Mouse (Mus musculus) forebrain, embryonic 13.5 days (tissue): ENCODE results near the gene Pitx3. TPM values are rescaled to one million over a fixed set of nuclear protein-coding genes. Genes with fewer than 3 reads are reported as not detected.
"Not testable (repeated sequence)": the region's sequence is repeated elsewhere in the genome, so short reads cannot be mapped to it uniquely, and the experiment has no call there.

Experiments used
- ATAC-seq: fragments of 200-750 bp; cut with Nextera tagmentation; 2 replicates; pipeline ENCODE4 v1.8.0; 2017
- H3K27ac ChIP-seq: fragments of 300-500 bp; sonication (generic); 2 replicates; pipeline ENCODE4 v1.5.1; 2015; ENCODE audit warnings: inconsistent platforms, mild to moderate bottlenecking, moderate library complexity
- H3K27me3 ChIP-seq: fragments of 300-500 bp; sonication (generic); 2 replicates; pipeline ENCODE4 v1.6.1; 2015; ENCODE audit warnings: mild to moderate bottlenecking, inconsistent platforms
- H3K36me3 ChIP-seq: fragments of 300-500 bp; sonication (generic); 2 replicates; pipeline ENCODE4 v1.6.1; 2015; ENCODE audit warnings: mild to moderate bottlenecking, inconsistent platforms; ENCODE audit not compliant: poor library complexity, severe bottlenecking
- H3K4me1 ChIP-seq: fragments of 300-500 bp; sonication (generic); 2 replicates; pipeline ENCODE4 v1.6.1; 2015; ENCODE audit warnings: inconsistent platforms
- H3K4me2 ChIP-seq: fragments of 300-500 bp; sonication (generic); 2 replicates; pipeline ENCODE4 v1.6.1; 2015; ENCODE audit warnings: inconsistent platforms, mild to moderate bottlenecking, moderate library complexity
- H3K4me3 ChIP-seq: fragments of 300-500 bp; sonication (generic); 2 replicates; pipeline ENCODE4 v1.5.1; 2015; ENCODE audit warnings: mild to moderate bottlenecking, inconsistent platforms
- H3K9ac ChIP-seq: fragments of 300-500 bp; sonication (generic); 2 replicates; pipeline ENCODE4 v1.6.1; 2015; ENCODE audit warnings: mild to moderate bottlenecking, inconsistent platforms
- H3K9me3 ChIP-seq: fragments of 300-500 bp; sonication (generic); replicated peaks from 2 replicates; pipeline ENCODE4 v1.6.1; 2016; ENCODE audit warnings: inconsistent platforms
- WGBS: fragments of 180-500 bp; shearing (Covaris S2); methylation state at CpG from one replicate; pipeline ENCODE4 v1.1.7; 2015; 5-methylcytosine and 5-hydroxymethylcytosine counted together
- polyA plus RNA-seq: library from polyadenylated mRNA; unstranded; fragments of >200 nt; fragmentation: Nextera tagmentation; extraction: Ambion mirVana; gene quantifications from 2 replicates; pipeline ENCODE4 v1.2.1, GENCODE M21; 2015

Pitx3 gene
- 0.47 TPM in 1 of 2 replicates, not detected in the other for polyA plus RNA-seq

DNA sequence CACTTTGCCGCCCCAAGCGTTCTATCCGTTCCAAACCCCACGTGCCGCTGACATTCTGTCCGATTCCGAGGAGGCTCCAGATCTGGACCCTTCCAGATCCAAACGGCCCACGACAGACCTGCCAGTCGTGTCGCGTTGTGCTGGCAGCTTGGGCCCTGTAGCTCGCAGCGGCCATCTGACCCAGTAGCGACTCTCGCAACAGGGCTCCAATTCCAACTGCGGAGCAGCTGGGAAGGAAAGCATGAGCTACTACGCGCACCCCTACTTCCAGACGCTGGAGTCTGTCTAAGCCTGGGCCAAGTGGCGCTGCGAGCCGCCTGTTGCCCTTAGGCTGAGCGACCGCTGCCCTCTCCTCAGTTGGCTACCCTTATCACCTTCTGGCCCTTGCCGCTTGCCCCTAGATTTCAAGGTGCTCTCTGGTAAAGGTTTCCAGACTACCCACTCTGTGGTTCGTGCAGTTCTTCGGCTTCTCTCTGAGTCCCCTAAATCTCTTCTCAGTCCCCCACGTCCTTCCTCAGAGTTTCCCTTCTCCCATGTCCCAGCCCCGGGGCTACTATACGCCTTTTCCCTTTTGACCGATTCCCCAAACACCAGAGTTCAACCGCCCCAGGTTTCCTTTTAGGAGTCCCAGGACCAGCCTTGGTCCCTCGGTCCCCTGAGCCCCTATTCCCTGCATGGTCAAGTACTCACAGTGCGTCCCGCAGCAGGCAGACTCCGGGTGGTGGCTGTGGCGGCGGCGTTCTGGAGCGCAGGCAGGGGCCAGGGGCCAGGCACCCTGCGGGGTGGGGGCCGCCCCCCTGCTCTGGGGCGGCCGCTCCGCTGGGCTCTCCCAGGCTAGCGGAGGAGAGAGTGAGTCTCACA lies at the start of gene Pitx3:
Pitx3 (minus strand) TSS at position 816 of the 861 bp plus-strand sequence.
- no peak within 1 kb of the TSS for H3K27ac ChIP-seq
- peaks cover 17% of the 10 kb centered on the region for H3K4me1 ChIP-seq
- H3K4me2 ChIP-seq = peak within 1 kb of the TSS; percentile 73
- 1% methylated on average over 47 of the region's 47 CpGs for WGBS
- peaks cover 81% of the 10 kb centered on the region for H3K27me3 ChIP-seq
- H3K36me3 ChIP-seq = no peaks in the 10 kb centered on the region
- peak within 1 kb of the TSS; percentile 44 for H3K4me3 ChIP-seq
- no peak for ATAC-seq
- peak within 1 kb of the TSS; percentile 36; the same call in 1 of the 2 replicates for H3K9ac ChIP-seq
- no peaks in the 10 kb centered on the region for H3K9me3 ChIP-seq

DNA sequence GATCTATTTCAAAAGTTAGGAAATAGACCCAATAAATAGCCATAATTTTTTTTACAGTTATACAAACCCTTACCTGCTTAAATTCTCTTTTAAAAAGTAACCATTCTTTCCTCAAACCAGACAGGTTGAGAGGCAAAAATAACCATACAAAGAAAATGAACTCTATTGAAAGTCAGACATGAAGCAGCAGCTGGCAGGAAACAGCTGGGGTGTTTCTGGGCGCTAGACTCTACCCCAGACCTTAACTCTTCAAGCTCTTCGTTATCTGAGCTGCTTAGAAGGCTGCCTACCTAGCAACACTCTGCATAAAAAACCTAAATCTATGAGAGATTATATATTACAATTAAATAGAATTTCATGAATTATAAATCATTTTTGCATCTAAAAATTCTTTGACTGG lies 39.1 kb upstream of the Pitx3 start:
- H3K4me1 ChIP-seq = no peaks in the 10 kb centered on the region
- H3K4me2 ChIP-seq = no peak overlapping the region
- H3K4me3 ChIP-seq = no peak overlapping the region
- no peak overlapping the region for H3K9ac ChIP-seq
- peaks cover 5% of the 10 kb centered on the region; the same call in 1 of the 2 replicates for H3K36me3 ChIP-seq
- no peaks in the 10 kb centered on the region for H3K27me3 ChIP-seq
- ATAC-seq = no peak
- no peak overlapping the region for H3K27ac ChIP-seq
- 84% methylated on average over 2 of the region's 2 CpGs for WGBS
- H3K9me3 ChIP-seq = no peaks in the 10 kb centered on the region

DNA sequence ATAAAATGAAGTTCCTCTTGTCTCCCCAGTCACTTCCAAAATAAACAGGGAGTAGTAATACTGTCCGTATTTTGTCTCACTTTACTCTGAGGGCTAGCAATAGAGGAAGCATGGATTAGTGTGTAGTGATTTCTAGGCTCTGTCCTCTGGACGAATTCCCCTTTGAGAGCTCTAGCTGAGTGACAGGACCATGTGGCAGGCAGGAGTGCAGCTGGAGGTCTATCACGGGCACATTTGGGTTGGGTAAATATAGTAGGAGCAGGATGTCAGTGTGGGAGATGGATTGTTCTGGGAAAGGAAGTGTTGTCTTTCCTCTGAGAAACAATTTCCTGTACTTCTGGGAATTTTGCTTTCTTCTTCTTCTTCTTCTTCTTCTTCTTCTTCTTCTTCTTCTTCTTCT lies 38.5 kb upstream of the Pitx3 start:
- Histone ChIP-seq H3K27me3 (no peaks in the 10 kb centered on the region), H3K4me1 (no peaks in the 10 kb centered on the region), H3K4me2 (no peak overlapping the region), H3K36me3 (peaks cover 7% of the 10 kb centered on the region; the same call in 1 of the 2 replicates), H3K27ac (no peak overlapping the region), H3K9ac (no peak overlapping the region), H3K9me3 (no peaks in the 10 kb centered on the region), H3K4me3 (no peak overlapping the region)
- 66% methylated on average over 3 of the region's 3 CpGs for WGBS
- ATAC-seq = no peak

DNA sequence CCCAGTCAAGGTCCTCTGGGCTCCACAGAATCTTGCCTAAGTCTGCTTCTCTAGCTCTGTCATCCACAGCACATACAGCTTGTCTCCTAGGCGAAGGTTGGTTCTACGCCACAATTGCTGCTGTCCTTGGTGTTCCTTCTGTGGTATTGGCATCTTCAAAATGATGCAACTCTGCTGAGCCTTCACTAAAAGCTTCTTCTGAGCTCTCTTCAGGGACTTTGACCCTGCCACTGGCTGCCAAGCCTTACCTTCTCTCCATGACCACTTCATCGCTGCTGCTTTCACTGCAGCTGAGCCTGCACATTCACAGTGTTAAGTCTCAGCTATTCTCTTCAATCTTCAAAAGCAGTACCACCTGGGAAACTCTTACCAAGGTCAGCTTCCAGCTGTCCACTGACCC lies 34.1 kb upstream of the Pitx3 start:
- no peak overlapping the region for H3K27ac ChIP-seq

DNA sequence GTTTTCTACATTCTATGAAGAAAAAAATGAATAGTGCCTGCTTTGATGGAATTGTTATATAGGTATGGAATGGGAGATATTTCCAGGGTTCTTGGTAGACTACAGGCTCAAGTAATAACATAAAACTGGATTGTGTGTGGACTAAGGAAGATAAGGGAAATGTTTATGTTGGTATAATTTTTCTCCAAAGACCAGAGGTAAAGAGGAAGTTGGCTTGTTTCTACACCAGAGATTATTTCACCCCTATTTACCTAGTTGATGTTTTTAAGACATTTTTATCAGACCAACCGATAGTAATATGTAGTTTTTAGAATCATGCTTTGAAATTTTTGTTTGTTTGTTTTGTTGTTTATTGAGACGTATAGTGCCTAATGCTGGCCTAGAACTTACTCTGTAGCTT lies 32.1 kb upstream of the Pitx3 start:
- Histone ChIP-seq H3K36me3 (peaks cover 7% of the 10 kb centered on the region; the same call in 1 of the 2 replicates), H3K4me3 (no peak overlapping the region), H3K4me1 (peaks cover 12% of the 10 kb centered on the region), H3K27ac (no peak overlapping the region), H3K27me3 (no peaks in the 10 kb centered on the region), H3K4me2 (no peak overlapping the region), H3K9me3 (no peaks in the 10 kb centered on the region), H3K9ac (no peak overlapping the region)
- ATAC-seq = no peak
- 94% methylated on average over 2 of the region's 2 CpGs for WGBS

More for the DNA sequence above, 34.1 kb upstream of the Pitx3 start:
- Histone ChIP-seq H3K4me2 (no peak overlapping the region), H3K27me3 (no peaks in the 10 kb centered on the region), H3K9ac (no peak overlapping the region), H3K4me3 (no peak overlapping the region), H3K4me1 (peaks cover 6% of the 10 kb centered on the region), H3K36me3 (peaks cover 7% of the 10 kb centered on the region; the same call in 1 of the 2 replicates), H3K9me3 (no peaks in the 10 kb centered on the region)
- 93% methylated on average over 3 of the region's 3 CpGs for WGBS
- ATAC-seq = no peak

DNA sequence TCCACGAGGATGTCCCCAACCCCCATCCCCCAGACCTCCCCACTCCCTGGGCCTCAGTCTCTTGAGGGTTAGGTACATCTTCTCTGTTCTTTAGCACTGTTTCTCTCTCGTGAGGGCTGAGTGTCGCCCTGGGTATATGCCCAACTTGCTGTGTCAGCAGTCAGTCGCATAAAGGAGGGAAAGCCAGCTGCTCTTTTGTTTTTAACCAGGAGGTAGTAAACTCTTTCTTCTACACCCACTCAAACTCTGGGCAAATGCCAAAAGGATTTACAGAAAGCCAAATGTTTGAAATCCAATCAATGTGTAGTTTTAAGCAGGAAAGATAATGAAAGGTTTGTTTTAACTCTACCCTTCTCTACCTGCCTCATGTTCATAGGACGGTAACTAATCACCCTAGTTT lies 28.9 kb upstream of the Pitx3 start:
- H3K27ac ChIP-seq = no peak overlapping the region; the same call in 1 of the 2 replicates
- no peaks in the 10 kb centered on the region for H3K9me3 ChIP-seq
- H3K9ac ChIP-seq = no peak overlapping the region
- no peak overlapping the region for H3K4me3 ChIP-seq
- H3K4me2 ChIP-seq = no peak overlapping the region
- peaks cover 6% of the 10 kb centered on the region for H3K36me3 ChIP-seq
- 47% methylated on average over 5 of the region's 5 CpGs for WGBS
- no peaks in the 10 kb centered on the region for H3K27me3 ChIP-seq
- peaks cover 12% of the 10 kb centered on the region for H3K4me1 ChIP-seq
- no peak for ATAC-seq

DNA sequence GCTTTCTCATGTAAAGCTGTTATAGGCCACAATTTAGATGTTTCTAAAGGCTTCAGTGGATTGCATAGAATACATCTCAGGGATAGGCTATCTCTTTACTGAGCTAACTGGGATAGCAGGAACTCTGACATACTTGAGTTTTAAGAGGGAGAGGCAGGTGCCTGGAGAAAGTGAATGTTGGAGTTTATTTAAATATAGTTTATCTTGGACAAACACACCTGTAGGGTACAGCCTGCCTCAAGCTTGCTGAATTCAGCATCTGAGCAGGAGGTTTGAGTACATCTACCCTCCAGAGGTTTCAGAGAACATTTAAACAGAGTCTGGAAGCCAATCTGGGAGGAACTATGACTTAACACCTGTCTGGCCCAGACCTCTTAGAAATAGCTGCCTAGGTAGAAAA lies 27.0 kb upstream of the Pitx3 start:
- Histone ChIP-seq H3K36me3 (peaks cover 17% of the 10 kb centered on the region), H3K4me2 (no peak overlapping the region), H3K9ac (no peak overlapping the region), H3K4me3 (no peak overlapping the region), H3K4me1 (peaks cover 12% of the 10 kb centered on the region), H3K9me3 (no peaks in the 10 kb centered on the region), H3K27me3 (no peaks in the 10 kb centered on the region), H3K27ac (no peak overlapping the region)
- no peak for ATAC-seq

DNA sequence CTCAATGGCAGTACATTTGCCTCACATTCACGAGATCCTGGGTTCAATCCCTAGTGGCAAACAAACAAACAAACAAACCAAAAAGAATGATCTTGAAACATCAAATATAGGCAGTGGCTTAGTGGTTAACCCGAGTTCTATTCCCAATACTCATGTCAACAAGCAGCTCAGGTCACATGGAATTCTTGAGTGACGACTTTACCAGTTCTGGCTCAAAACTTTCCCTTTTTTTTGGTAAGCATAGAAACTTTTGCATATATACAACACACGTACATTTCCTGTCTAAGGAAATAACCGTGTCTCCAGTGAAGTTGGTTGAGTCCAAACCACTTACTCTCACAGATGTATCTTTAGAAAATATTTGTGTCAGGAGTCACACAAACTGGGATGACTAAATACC lies 24.4 kb upstream of the Pitx3 start:
- Histone ChIP-seq H3K27me3 (no peaks in the 10 kb centered on the region), H3K9me3 (no peaks in the 10 kb centered on the region), H3K36me3 (peaks cover 20% of the 10 kb centered on the region), H3K4me2 (no peak overlapping the region), H3K9ac (no peak overlapping the region), H3K4me1 (peaks cover 6% of the 10 kb centered on the region), H3K4me3 (no peak overlapping the region), H3K27ac (no peak overlapping the region)
- 90% methylated on average over 5 of the region's 5 CpGs for WGBS
- ATAC-seq = no peak

DNA sequence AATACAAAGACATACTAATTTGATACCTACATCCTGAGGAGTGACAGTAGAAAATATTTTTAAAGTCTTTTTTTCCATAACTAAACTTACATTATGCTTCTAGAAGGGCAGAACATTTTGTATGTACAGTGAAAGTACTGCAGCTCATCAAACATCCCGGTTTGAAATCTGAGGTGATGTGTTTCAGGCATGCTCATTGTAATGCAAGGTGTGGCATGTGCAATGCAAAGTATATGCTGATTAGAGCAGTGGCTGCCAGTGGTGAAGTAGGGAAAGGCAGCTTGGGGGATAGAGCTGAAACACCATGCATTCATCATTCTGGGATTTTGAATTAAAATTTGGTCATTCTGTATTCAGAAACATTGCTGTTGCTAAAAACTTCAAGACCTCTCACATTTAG lies 21.8 kb upstream of the Pitx3 start:
- Histone ChIP-seq H3K27ac (no peak overlapping the region), H3K4me1 (no peaks in the 10 kb centered on the region), H3K9me3 (no peaks in the 10 kb centered on the region), H3K9ac (no peak overlapping the region), H3K4me2 (no peak overlapping the region), H3K4me3 (no peak overlapping the region), H3K36me3 (peaks cover 36% of the 10 kb centered on the region), H3K27me3 (no peaks in the 10 kb centered on the region)
- ATAC-seq = no peak
- WGBS = 66% methylated on average over 1 of the region's 1 CpGs

DNA sequence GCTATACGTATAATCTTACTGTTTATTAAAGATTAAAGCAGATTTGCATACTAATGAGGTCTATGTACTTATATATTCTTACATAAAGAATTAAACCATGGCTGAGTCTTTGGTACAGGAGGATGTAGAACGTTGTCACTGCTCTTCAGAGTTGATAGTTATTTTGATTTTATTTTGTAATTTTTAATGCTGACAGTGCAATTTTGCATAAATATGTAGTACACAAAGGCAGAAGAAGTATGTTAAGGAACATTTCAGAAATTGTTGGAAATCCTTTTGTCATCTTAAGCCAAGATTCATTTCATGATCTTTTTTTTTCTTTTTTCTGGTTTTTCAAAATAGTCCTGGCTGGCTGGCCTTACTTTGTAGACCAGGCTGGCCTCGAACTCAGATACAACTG lies 21.3 kb upstream of the Pitx3 start:
- no peak overlapping the region for H3K9ac ChIP-seq
- H3K9me3 ChIP-seq = no peaks in the 10 kb centered on the region
- WGBS = 73% methylated on average over 3 of the region's 3 CpGs
- H3K4me3 ChIP-seq = no peak overlapping the region
- no peak for ATAC-seq
- H3K4me2 ChIP-seq = no peak overlapping the region
- no peaks in the 10 kb centered on the region for H3K4me1 ChIP-seq
- H3K36me3 ChIP-seq = peaks cover 40% of the 10 kb centered on the region
- no peak overlapping the region for H3K27ac ChIP-seq
- no peaks in the 10 kb centered on the region for H3K27me3 ChIP-seq

DNA sequence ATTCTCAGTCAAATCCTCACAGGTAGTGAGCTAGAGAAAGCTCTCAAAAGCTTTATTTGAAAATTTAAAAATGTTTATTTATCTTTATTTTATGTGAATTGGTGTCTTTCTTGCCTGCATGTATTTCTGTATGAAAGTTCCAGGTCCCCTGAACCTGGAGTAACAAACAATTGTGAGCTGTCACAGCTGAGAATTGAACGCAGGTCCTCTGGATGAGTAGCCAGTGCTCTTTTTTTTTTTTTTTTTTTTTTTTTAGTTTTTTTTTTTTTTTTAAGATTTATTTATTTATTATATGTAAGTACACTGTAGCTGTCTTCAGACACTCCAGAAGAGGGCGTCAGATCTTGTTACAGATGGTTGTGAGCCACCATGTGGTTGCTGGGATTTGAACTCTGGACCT lies 19.0 kb upstream of the Pitx3 start:
- not testable (repeated sequence) for H3K9ac ChIP-seq, H3K27ac ChIP-seq, H3K9me3 ChIP-seq, H3K4me1 ChIP-seq, H3K27me3 ChIP-seq, H3K4me2 ChIP-seq, H3K4me3 ChIP-seq, ATAC-seq
- WGBS = 75% methylated on average over 1 of the region's 2 CpGs
- H3K36me3 ChIP-seq = peaks cover 43% of the 10 kb centered on the region

DNA sequence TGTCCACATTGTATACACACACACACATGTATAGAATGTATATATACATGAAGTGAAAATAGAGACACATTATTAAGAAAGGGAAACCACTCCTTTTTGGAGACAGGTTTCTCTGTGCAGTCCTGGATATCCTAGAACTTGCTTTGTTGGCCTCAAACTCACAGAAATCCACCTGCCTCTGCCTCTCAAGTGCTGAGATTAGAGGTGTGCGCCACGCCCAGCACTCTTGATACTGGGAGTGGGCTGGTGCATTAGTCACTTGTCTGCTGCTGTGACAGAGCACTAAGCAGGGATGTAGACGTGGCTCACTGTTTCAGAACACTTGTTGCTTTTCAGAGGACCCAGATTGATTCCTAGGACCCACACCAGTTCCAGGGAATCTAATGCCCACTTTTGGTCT lies 17.8 kb upstream of the Pitx3 start:
- 95% methylated on average over 3 of the region's 3 CpGs for WGBS
- H3K27ac ChIP-seq = no peak overlapping the region
- no peak overlapping the region for H3K4me2 ChIP-seq
- H3K36me3 ChIP-seq = peaks cover 36% of the 10 kb centered on the region
- H3K9ac ChIP-seq = no peak overlapping the region
- no peaks in the 10 kb centered on the region for H3K9me3 ChIP-seq
- no peak overlapping the region for H3K4me3 ChIP-seq
- ATAC-seq = no peak
- no peaks in the 10 kb centered on the region for H3K4me1 ChIP-seq
- no peaks in the 10 kb centered on the region for H3K27me3 ChIP-seq
